Comparison of ENCODE assay signal across 10 mouse cellular contexts in genomic region chr9:36882034-36882745, GRCm38 (mm10).
DNase-seq lines count a peak whose midpoint lies in the region.
"Had no signal": no experiment of that assay in that cellular context is flagged by ENCODE, and none has a peak within 500 bp of the region (broad histone marks: within the 10 kb centered on the region; RNA-seq: fewer than 3 reads in every experiment).

No protein-coding gene starts in this region.

- intact Hi-C loops in left cerebral cortex, postnatal 4 days (cut with DNase I): no loop called here

- peak; percentile 65 for DNase-seq in left cerebral cortex, adult 11 months (ENCODE audit: low spot score)
- no peak for DNase-seq in left cerebral cortex, postnatal 4 days
- DNase-seq in frontal cortex, postnatal 10 days (ENCODE audit: low spot score in 2 of 2): peak; percentile 44 to 56
- DNase-seq in mesoderm, embryonic 11.5 days (ENCODE audit: low read depth, low spot score): peak; percentile 54
- peak; percentile 52 for DNase-seq in right cerebral cortex, postnatal 25 days
- no peak for DNase-seq in gastrocnemius, postnatal 4 days (ENCODE audit: low spot score in 2 of 2)
- DNase-seq in adrenal gland, postnatal 14 days: no peak
- no peak for DNase-seq in urinary bladder, postnatal 25 days (ENCODE audit: low spot score)
- DNase-seq: heart, postnatal 10 days; kidney, postnatal 36 days had no signal

Comparison
In these comparisons a context has a peak if more than half of its experiments do, and no peak if none do; other contexts are left out.
1. DNase-seq: peak in left cerebral cortex, adult 11 months (single experiment), frontal cortex, postnatal 10 days (2 of 2), mesoderm, embryonic 11.5 days (single experiment) and right cerebral cortex, postnatal 25 days (single experiment); none in left cerebral cortex, postnatal 4 days (single experiment), gastrocnemius, postnatal 4 days (0 of 2), adrenal gland, postnatal 14 days (single experiment) and urinary bladder, postnatal 25 days (single experiment).